Mouse (Mus musculus) stomach, embryonic 16.5 days (tissue): ENCODE data around the gene Cd3eap. TPM values are rescaled to one million over a fixed set of nuclear protein-coding genes. Genes with fewer than 3 reads are reported as not detected.
A peak's percentile ranks its signal among the peaks of the same experiment; 100 is the strongest.

Experiments used
- ATAC-seq: fragments of 200-750 bp; cut with Nextera tagmentation; 2 replicates; pipeline ENCODE4 v1.8.0; 2017; ENCODE audit warnings: moderate number of reproducible peaks, moderate TSS enrichment; ENCODE audit not compliant: insufficient read depth, low FRiP score
- H3K27ac ChIP-seq: fragments of 300-500 bp; sonication (generic); 2 replicates; pipeline ENCODE4 v1.5.1; 2014; ENCODE audit warnings: low read length
- H3K27me3 ChIP-seq: fragments of 300-500 bp; sonication (generic); 2 replicates; pipeline ENCODE4 v1.6.1; 2014; ENCODE audit warnings: low read length, control low read depth, mixed read lengths; ENCODE audit not compliant: control insufficient read depth, insufficient read depth
- H3K36me3 ChIP-seq: fragments of 300-500 bp; sonication (generic); 2 replicates; pipeline ENCODE4 v1.6.1; 2014; ENCODE audit warnings: low read length; ENCODE audit not compliant: control insufficient read depth, insufficient read depth
- H3K4me1 ChIP-seq: fragments of 300-500 bp; sonication (generic); 2 replicates; pipeline ENCODE4 v1.6.1; 2014; ENCODE audit warnings: low read length, control low read depth, mixed read lengths; ENCODE audit not compliant: control insufficient read depth, insufficient read depth
- H3K4me2 ChIP-seq: fragments of 300-500 bp; sonication (generic); 2 replicates; pipeline ENCODE4 v1.6.1; 2014; ENCODE audit warnings: low read depth, low read length, mixed read lengths
- H3K4me3 ChIP-seq: fragments of 300-500 bp; sonication (generic); replicated peaks from 2 replicates; pipeline ENCODE4 v1.5.1; 2014; ENCODE audit warnings: mild to moderate bottlenecking, low read length
- H3K9ac ChIP-seq: fragments of 300-500 bp; sonication (generic); 2 replicates; pipeline ENCODE4 v1.6.1; 2014; ENCODE audit warnings: low read length
- H3K9me3 ChIP-seq: fragments of 300-500 bp; sonication (generic); replicated peaks from 2 replicates; pipeline ENCODE4 v1.6.1; 2016; ENCODE audit warnings: low read length, control low read depth; ENCODE audit not compliant: control insufficient read depth
- WGBS: fragments of 180-500 bp; shearing (Covaris S2); extraction: QIAGEN DNeasy Blood & Tissue Kit; methylation state at CpG from one replicate; pipeline ENCODE4 v1.1.7; 2014; 5-methylcytosine and 5-hydroxymethylcytosine counted together
- polyA plus RNA-seq: library from polyadenylated mRNA; unstranded; fragments of >200 nt; fragmentation: Nextera tagmentation; extraction: Ambion mirVana; gene quantifications from 2 replicates; pipeline ENCODE4 v1.2.1, GENCODE M21; 2015

Cd3eap gene
- polyA plus RNA-seq, 1 experiment from 2014 or later = 23.0 TPM

- peaks cover 18% of the 10 kb centered on the region; the same call in 1 of the 2 replicates for H3K36me3 ChIP-seq
- H3K27ac ChIP-seq = no peak overlapping the region
- no peak for ATAC-seq
- 92% methylated on average over 25 of the region's 25 CpGs for WGBS
- H3K27me3 ChIP-seq = no peaks in the 10 kb centered on the region
- H3K4me1 ChIP-seq = peaks cover 28% of the 10 kb centered on the region
- peak overlapping the region; percentile 81; the same call in 1 of the 2 replicates for H3K9ac ChIP-seq
- peak overlapping the region; percentile 87 for H3K4me2 ChIP-seq
- H3K4me3 ChIP-seq = peak overlapping the region; percentile 73; the same call in 1 of the 2 replicates
- no peaks in the 10 kb centered on the region for H3K9me3 ChIP-seq
Measured at GRCm38 (mm10) chr7:19357381-19358375, 1.6 kb downstream of the Cd3eap start.

GRCm38 (mm10) chr7:19356311-19356710, 3.0 kb downstream of the Cd3eap start:
- H3K9me3 ChIP-seq = no peaks in the 10 kb centered on the region
- H3K9ac ChIP-seq = no peak overlapping the region
- H3K4me2 ChIP-seq = no peak overlapping the region
- H3K4me1 ChIP-seq = peaks cover 21% of the 10 kb centered on the region
- ATAC-seq = no peak
- peaks cover 18% of the 10 kb centered on the region; the same call in 1 of the 2 replicates for H3K36me3 ChIP-seq
- 65% methylated on average over 10 of the region's 10 CpGs for WGBS
- H3K4me3 ChIP-seq = no peak overlapping the region
- H3K27me3 ChIP-seq = no peaks in the 10 kb centered on the region
- H3K27ac ChIP-seq = no peak overlapping the region

GRCm38 (mm10) chr7:19354991-19355390, 4.3 kb downstream of the Cd3eap start:
- no peak for ATAC-seq
- H3K4me3 ChIP-seq = no peak overlapping the region
- no peak overlapping the region for H3K27ac ChIP-seq
- no peaks in the 10 kb centered on the region for H3K9me3 ChIP-seq
- H3K4me2 ChIP-seq = no peak overlapping the region
- H3K36me3 ChIP-seq = peaks cover 27% of the 10 kb centered on the region
- 92% methylated on average over 5 of the region's 5 CpGs for WGBS
- H3K9ac ChIP-seq = no peak overlapping the region
- H3K27me3 ChIP-seq = no peaks in the 10 kb centered on the region
- peaks cover 15% of the 10 kb centered on the region for H3K4me1 ChIP-seq

- Histone ChIP-seq H3K4me3 (no peak overlapping the region), H3K36me3 (peaks cover 24% of the 10 kb centered on the region), H3K9ac (no peak overlapping the region), H3K27me3 (no peaks in the 10 kb centered on the region), H3K4me1 (peaks cover 8% of the 10 kb centered on the region; the same call in 1 of the 2 replicates), H3K9me3 (no peaks in the 10 kb centered on the region), H3K4me2 (no peak overlapping the region), H3K27ac (no peak overlapping the region)
- WGBS = 95% methylated on average over 8 of the region's 8 CpGs
- ATAC-seq = no peak
Measured at GRCm38 (mm10) chr7:19350221-19350620, 9.1 kb downstream of the Cd3eap start.

- Histone ChIP-seq H3K9me3 (no peaks in the 10 kb centered on the region), H3K4me3 (no peak overlapping the region), H3K9ac (no peak overlapping the region), H3K27me3 (no peaks in the 10 kb centered on the region), H3K36me3 (peaks cover 20% of the 10 kb centered on the region), H3K4me2 (no peak overlapping the region), H3K4me1 (peaks cover 11% of the 10 kb centered on the region; the same call in 1 of the 2 replicates), H3K27ac (no peak overlapping the region)
- ATAC-seq = no peak
- whole genome bisulfite sequencing = 85% methylated on average over 13 of the region's 13 CpGs
Measured at GRCm38 (mm10) chr7:19349188-19349915, 9.9 kb downstream of the Cd3eap start.

- Histone ChIP-seq H3K36me3 (0 out of 2 replicates have a peak, but pooled peaks cover 4% of the 10 kb centered on the region), H3K4me3 (peak overlapping the region; percentile 88), H3K9me3 (no peaks in the 10 kb centered on the region), H3K4me2 (peak overlapping the region; percentile 90), H3K4me1 (peaks cover 21% of the 10 kb centered on the region), H3K27ac (peak overlapping the region; percentile 92), H3K9ac (peak overlapping the region; percentile 87), H3K27me3 (0 out of 2 replicates have a peak, but pooled peaks cover 5% of the 10 kb centered on the region)
- WGBS = under 1% methylated on average over 31 of the region's 31 CpGs
- ATAC-seq = peak; percentile 95
Measured at GRCm38 (mm10) chr7:19344938-19345471, 14.3 kb downstream of the Cd3eap start.

GRCm38 (mm10) chr7:19344237-19344847, 14.9 kb downstream of the Cd3eap start, which contains the start of gene Ercc1:
Gene Ercc1, plus strand, starts transcription at chr7:19344778.
- 20% methylated on average over 12 of the region's 12 CpGs for WGBS
- ATAC-seq = no peak
- Histone ChIP-seq H3K9ac (peak within 1 kb of the TSS; percentile 87), H3K36me3 (0 out of 2 replicates have a peak, but pooled peaks cover 4% of the 10 kb centered on the region), H3K4me2 (peak within 1 kb of the TSS; percentile 90), H3K4me3 (peak within 1 kb of the TSS; percentile 88), H3K4me1 (peaks cover 21% of the 10 kb centered on the region), H3K27ac (peak within 1 kb of the TSS; percentile 92), H3K27me3 (0 out of 2 replicates have a peak, but pooled peaks cover 5% of the 10 kb centered on the region), H3K9me3 (no peaks in the 10 kb centered on the region)

- 0 out of 2 replicates have a peak, but pooled peaks cover 5% of the 10 kb centered on the region for H3K27me3 ChIP-seq
- no peak for ATAC-seq
- under 1% methylated on average over 11 of the region's 11 CpGs for WGBS
- no peaks in the 10 kb centered on the region for H3K9me3 ChIP-seq
- H3K4me3 ChIP-seq = 0 out of 2 replicates have a peak overlapping the region, but pooled peaks have one; percentile 6
- H3K4me1 ChIP-seq = peaks cover 21% of the 10 kb centered on the region
- peak overlapping the region; percentile 94 for H3K4me2 ChIP-seq
- H3K9ac ChIP-seq = no peak overlapping the region
- H3K27ac ChIP-seq = no peak overlapping the region
- 0 out of 2 replicates have a peak, but pooled peaks cover under 1% of the 10 kb centered on the region for H3K36me3 ChIP-seq
Measured at GRCm38 (mm10) chr7:19343210-19343808, 16.0 kb downstream of the Cd3eap start.
